Mouse (Mus musculus): ENCODE measurements around the gene Il12a.

DNA sequence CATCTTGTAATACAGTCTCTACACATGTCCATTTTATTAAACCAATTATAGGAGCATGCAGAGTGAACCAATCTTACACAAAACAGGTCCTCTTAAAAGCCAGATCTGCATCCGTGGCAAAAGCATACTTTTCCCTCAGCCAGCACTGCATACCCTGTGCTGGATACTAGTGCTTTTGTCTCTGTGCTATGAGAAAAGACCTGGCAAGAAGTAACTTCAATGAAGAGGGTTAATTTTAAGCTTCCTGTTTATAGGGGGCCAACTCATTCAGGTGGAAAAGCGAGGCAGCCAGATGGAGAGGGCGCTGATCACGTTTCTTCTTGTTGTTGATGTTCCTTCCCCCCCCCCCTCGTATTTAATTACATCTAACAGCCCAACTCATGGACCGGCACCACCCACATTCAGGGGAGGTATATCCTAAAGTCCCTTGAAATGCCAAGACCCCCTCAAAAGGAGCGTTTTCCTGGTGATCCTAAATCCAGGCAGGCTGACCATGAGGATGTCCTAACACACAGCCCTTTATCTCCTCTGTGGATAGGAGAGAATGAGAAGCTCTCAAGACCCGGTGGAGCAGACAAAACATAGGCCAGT is 28.9 kb downstream of the Il12a start:
- no peak for TF ChIP-seq UBTF (IDR thresholded peaks at IDR 0.05; ENCODE audit: low read depth, low read length)
- no peak for TF ChIP-seq CHD2 (IDR thresholded peaks at IDR 0.05; ENCODE audit: low read length)
- TF ChIP-seq CTCF (conservative IDR thresholded peaks at IDR 0.05 in 1 of 2, IDR thresholded peaks at IDR 0.05 in 1 of 2; ENCODE audit: low read depth in 2 of 2, low read length in 2 of 2) = no peak
- TF ChIP-seq EP300 (IDR thresholded peaks at IDR 0.05; ENCODE audit: low read length) = no peak
- no peak for TF ChIP-seq MAX (IDR thresholded peaks at IDR 0.05; ENCODE audit: low read length)

Measured in CH12.LX (cell line).